Mouse (Mus musculus) heart, embryonic 11.5 days (tissue): ENCODE results near the gene Plvap. TPM values are rescaled to one million over a fixed set of nuclear protein-coding genes. Genes with fewer than 3 reads are reported as not detected.

Experiments used
- ATAC-seq: fragments of 200-750 bp; cut with Nextera tagmentation; replicated peaks from 2 replicates; pipeline ENCODE4 v1.8.0; 2017; ENCODE audit warnings: moderate library complexity; ENCODE audit not compliant: insufficient number of reproducible peaks, low FRiP score, low TSS enrichment
- H3K27ac ChIP-seq: fragments of 300-500 bp; sonication (generic); 2 replicates; pipeline ENCODE4 v1.5.1; 2014; ENCODE audit warnings: mild to moderate bottlenecking, low read depth, low read length
- H3K27me3 ChIP-seq: fragments of 300-500 bp; sonication (generic); 2 replicates; pipeline ENCODE4 v1.6.1; 2014; ENCODE audit warnings: mild to moderate bottlenecking, low read length, mixed read lengths; ENCODE audit not compliant: control insufficient read depth, insufficient read depth
- H3K36me3 ChIP-seq: fragments of 300-500 bp; sonication (generic); 2 replicates; pipeline ENCODE4 v1.6.1; 2014; ENCODE audit warnings: mild to moderate bottlenecking, low read length, moderate library complexity, mixed read lengths; ENCODE audit not compliant: control insufficient read depth, insufficient read depth
- H3K4me1 ChIP-seq: fragments of 300-500 bp; sonication (generic); 2 replicates; pipeline ENCODE4 v1.6.1; 2014; ENCODE audit warnings: low read length; ENCODE audit not compliant: control insufficient read depth, insufficient read depth
- H3K4me2 ChIP-seq: fragments of 300-500 bp; sonication (generic); 2 replicates; pipeline ENCODE4 v1.6.1; 2014; ENCODE audit warnings: mild to moderate bottlenecking, moderate library complexity
- H3K4me3 ChIP-seq: fragments of 300-500 bp; sonication (generic); 2 replicates; pipeline ENCODE4 v1.5.1; 2014; ENCODE audit warnings: low read depth, low read length
- H3K9ac ChIP-seq: fragments of 300-500 bp; sonication (generic); 2 replicates; pipeline ENCODE4 v1.6.1; 2014; ENCODE audit warnings: mild to moderate bottlenecking, low read depth, low read length, moderate library complexity
- H3K9me3 ChIP-seq: fragments of 300-500 bp; sonication (generic); replicated peaks from 2 replicates; pipeline ENCODE4 v1.6.1; 2016; ENCODE audit warnings: low read length; ENCODE audit not compliant: control insufficient read depth
- WGBS: fragments of 180-500 bp; shearing (Covaris S2); extraction: QIAGEN DNeasy Blood & Tissue Kit; methylation state at CpG from one replicate; pipeline ENCODE4 v1.1.7; 2014; ENCODE audit not compliant: insufficient replicate concordance; 5-methylcytosine and 5-hydroxymethylcytosine counted together
- polyA plus RNA-seq: library from polyadenylated mRNA; unstranded; fragments of >200 nt; fragmentation: Nextera tagmentation; extraction: Ambion mirVana; gene quantifications from 2 replicates; pipeline ENCODE4 v1.2.1, GENCODE M21; 2014

Plvap gene
- polyA plus RNA-seq, 1 experiment from 2014 or later, result 148 TPM

DNA sequence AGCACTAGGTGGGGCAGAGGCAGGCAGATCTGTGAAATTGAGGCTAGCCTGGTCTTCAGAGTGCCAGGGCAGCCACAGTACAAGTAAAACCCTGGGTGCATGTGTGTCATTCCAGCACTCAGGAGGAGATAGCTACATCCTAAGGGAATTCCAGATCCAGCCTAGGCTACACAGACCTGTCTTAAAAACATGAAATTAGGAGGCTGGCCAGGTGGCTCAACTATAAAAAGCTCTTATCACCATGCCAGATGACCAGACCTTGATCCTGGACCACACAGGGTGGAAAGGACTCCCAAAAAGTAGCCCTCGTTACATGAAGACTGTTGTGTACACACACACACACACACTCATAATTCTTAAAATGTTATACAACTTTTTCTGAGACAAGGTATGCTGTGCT is 43.6 kb downstream of the Plvap start:
- no peaks in the 10 kb centered on the region for H3K9me3 ChIP-seq
- no peak overlapping the region for H3K27ac ChIP-seq
- WGBS, result 90% methylated on average over 1 of the region's 1 CpGs
- no peak overlapping the region for H3K9ac ChIP-seq
- ATAC-seq, result no peak
- H3K4me1 ChIP-seq, result peaks cover 21% of the 10 kb centered on the region
- H3K4me3 ChIP-seq, result no peak overlapping the region; the same call in 1 of the 2 replicates
- H3K27me3 ChIP-seq, result no peaks in the 10 kb centered on the region
- no peak overlapping the region for H3K4me2 ChIP-seq
- peaks cover 12% of the 10 kb centered on the region for H3K36me3 ChIP-seq

DNA sequence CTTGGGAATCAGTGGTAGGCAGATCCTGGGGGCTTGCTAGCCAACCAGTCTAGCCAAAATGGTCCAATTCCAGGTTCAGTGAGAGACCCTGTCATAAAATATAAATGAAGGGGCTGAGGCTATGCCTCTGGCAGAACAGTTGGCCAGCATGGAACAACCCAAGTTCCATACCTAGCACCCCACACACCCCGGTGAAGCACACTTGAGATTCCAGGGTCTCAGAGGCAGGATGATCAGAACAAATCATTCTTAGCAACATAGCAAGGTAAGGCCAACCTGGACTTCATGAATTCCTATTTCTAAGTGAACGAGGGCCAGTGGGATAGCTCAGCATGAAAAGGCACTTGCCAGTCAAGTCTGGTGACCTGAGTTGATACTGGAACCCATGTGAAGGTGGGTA is 44.4 kb downstream of the Plvap start:
- H3K36me3 ChIP-seq, result peaks cover 11% of the 10 kb centered on the region
- no peaks in the 10 kb centered on the region for H3K9me3 ChIP-seq
- no peak overlapping the region for H3K4me2 ChIP-seq
- no peak overlapping the region for H3K9ac ChIP-seq
- H3K4me3 ChIP-seq, result no peak overlapping the region
- ATAC-seq, result no peak
- H3K4me1 ChIP-seq, result peaks cover 27% of the 10 kb centered on the region
- H3K27ac ChIP-seq, result no peak overlapping the region
- 88% methylated on average over 2 of the region's 2 CpGs for WGBS
- peaks cover 5% of the 10 kb centered on the region; the same call in 1 of the 2 replicates for H3K27me3 ChIP-seq

DNA sequence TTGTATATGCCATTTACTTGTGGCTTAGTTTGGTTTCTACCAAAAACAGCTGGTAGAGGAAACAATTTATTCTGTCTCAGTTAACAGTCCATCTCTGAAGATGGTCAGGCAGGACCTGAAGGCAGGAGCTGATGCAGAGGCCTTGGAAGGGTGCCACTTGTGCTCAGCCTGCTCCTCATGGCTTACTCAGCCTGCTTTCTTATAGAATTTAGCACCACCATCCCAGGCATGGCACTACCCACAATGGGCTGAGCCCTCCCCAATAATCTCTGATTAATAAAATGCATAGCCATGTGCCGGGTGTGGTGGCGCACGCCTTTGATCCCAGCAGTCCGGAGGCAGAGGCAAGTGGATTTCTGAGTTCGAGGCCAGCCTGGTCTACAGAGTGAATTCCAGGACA is 45.4 kb downstream of the Plvap start:
- no peaks in the 10 kb centered on the region for H3K9me3 ChIP-seq
- peaks cover 12% of the 10 kb centered on the region for H3K27me3 ChIP-seq
- 92% methylated on average over 5 of the region's 5 CpGs for WGBS
- no peak overlapping the region for H3K27ac ChIP-seq
- no peak overlapping the region for H3K4me3 ChIP-seq
- peaks cover 5% of the 10 kb centered on the region for H3K36me3 ChIP-seq
- H3K9ac ChIP-seq, result no peak overlapping the region
- peaks cover 27% of the 10 kb centered on the region for H3K4me1 ChIP-seq
- ATAC-seq, result no peak
- no peak overlapping the region for H3K4me2 ChIP-seq

DNA sequence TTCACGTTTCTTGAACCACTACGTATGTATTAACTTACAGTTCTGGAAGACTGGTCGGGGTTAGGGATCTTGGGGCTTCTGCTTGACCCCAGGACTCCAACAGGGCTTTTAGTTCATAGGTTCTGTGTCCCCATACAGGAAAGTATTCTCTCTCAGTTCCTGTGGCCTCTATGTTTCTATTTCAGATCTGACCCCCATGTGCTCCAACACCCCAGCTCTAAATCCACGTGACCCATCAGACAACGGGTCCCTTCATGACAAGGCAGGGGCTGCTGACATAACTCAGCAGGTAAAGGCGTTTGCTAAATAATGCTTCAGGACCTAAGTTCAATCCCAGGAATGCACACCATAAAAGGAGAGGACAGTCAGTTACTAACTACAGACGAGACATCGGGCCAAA is 45.8 kb downstream of the Plvap start:
- Histone ChIP-seq H3K4me2 (peak overlapping the region; percentile 90), H3K27ac (no peak overlapping the region), H3K36me3 (peaks cover 6% of the 10 kb centered on the region), H3K4me3 (peak overlapping the region; percentile 83), H3K9me3 (no peaks in the 10 kb centered on the region), H3K9ac (peak overlapping the region; percentile 81), H3K27me3 (peaks cover 16% of the 10 kb centered on the region), H3K4me1 (peaks cover 26% of the 10 kb centered on the region)
- no peak for ATAC-seq
- 70% methylated on average over 8 of the region's 8 CpGs for WGBS

GRCm38 (mm10) chr8:71464513-71465500 is 46.7 kb downstream of the Plvap start, which contains the start of gene Mrpl34:
TSS of gene Mrpl34 (plus strand) at chr8:71464959.
- peaks cover 7% of the 10 kb centered on the region for H3K36me3 ChIP-seq
- peak; percentile 80 for ATAC-seq
- H3K4me2 ChIP-seq, result peak within 1 kb of the TSS; percentile 90
- peak within 1 kb of the TSS; percentile 80 for H3K27ac ChIP-seq
- H3K4me3 ChIP-seq, result peak within 1 kb of the TSS; percentile 83
- no peaks in the 10 kb centered on the region for H3K9me3 ChIP-seq
- H3K4me1 ChIP-seq, result peaks cover 17% of the 10 kb centered on the region
- WGBS, result under 1% methylated on average over 59 of the region's 59 CpGs
- H3K27me3 ChIP-seq, result peaks cover 17% of the 10 kb centered on the region
- H3K9ac ChIP-seq, result peak within 1 kb of the TSS; percentile 81

DNA sequence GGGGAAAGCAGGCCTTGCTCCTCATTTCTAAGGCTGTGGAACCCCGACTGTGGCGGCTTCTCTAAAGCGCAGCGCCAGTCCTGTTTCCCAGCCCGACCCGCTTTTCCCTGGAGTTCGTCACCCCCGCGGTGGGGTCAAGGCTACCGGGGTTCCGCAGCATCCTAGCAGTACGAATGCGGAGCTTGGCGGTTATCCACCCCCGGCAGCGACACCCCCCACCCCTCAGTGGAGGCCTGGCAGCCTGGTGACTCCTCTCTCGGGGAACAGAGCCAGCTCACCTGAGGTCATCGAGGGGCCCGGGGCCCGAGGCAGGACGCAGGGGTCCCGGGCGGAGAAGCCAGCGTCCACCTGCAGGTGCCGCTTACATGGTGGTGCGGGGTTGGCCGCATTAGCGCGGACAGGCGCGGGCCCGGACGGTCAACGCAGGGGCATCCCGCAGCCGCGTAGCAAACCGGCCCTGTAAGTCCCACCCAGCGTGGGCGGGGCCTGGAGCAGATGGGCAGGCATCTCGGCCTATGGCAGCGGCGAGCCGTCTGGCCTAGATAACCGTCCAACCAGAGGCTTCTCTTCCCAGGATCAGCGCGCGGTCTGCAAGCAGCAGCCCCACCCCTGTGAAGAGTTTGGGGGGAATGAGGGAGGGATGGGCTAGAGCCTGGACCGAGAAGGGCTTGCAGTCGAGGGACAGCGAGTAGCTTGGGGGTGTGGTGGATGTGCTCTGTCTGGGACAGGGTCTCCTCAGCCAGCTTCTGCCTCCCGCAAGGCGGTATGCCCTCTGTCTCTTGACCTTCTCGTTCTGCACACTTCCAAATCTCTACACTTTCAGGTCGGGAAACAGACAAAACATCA is 48.1 kb downstream of the Plvap start, which contains the start of gene Abhd8:
Gene Abhd8, minus strand, starts transcription at position 468 of the 846 bp plus-strand sequence.
- peak within 1 kb of the TSS; percentile 80 for H3K27ac ChIP-seq

DNA sequence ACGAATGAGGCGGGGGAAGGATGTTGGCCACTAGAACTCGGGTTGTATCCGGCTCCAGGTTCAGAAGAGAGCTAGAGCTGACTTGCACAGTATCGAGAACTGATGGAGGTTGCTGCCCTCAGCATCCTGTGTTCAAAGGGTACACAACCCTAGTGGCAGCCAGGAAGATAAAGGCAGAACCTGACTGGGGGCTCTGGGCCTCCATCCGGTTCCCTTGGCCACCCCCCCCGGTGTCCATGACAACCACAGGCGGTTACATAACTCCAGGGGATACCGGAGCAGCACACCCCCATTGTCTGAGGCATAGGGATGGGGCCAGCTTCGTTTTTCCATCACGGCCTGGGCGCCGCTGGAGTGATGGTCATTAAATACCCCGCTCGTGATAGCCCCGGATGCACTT is 48.8 kb downstream of the Plvap start:
- Histone ChIP-seq H3K9me3 (no peaks in the 10 kb centered on the region), H3K36me3 (peaks cover 7% of the 10 kb centered on the region), H3K9ac (peak overlapping the region; percentile 81), H3K4me1 (peaks cover 16% of the 10 kb centered on the region), H3K4me2 (peak overlapping the region; percentile 90), H3K27ac (no peak overlapping the region), H3K27me3 (peaks cover 19% of the 10 kb centered on the region), H3K4me3 (peak overlapping the region; percentile 83)
- WGBS, result 7% methylated on average over 16 of the region's 16 CpGs
- no peak for ATAC-seq

More for the DNA sequence above, 48.1 kb downstream of the Plvap start, which contains the start of gene Abhd8:
- Histone ChIP-seq H3K27me3 (peaks cover 18% of the 10 kb centered on the region), H3K36me3 (peaks cover 7% of the 10 kb centered on the region), H3K4me2 (peak within 1 kb of the TSS; percentile 90), H3K4me3 (peak within 1 kb of the TSS; percentile 83), H3K9ac (peak within 1 kb of the TSS; percentile 81), H3K9me3 (no peaks in the 10 kb centered on the region), H3K4me1 (peaks cover 16% of the 10 kb centered on the region)
- under 1% methylated on average over 55 of the region's 55 CpGs for WGBS
- peak; percentile 79 for ATAC-seq

- peak overlapping the region; percentile 90 for H3K4me2 ChIP-seq
- H3K9ac ChIP-seq, result 0 out of 2 replicates have a peak overlapping the region, but pooled peaks have one; percentile 81
- no peaks in the 10 kb centered on the region for H3K9me3 ChIP-seq
- H3K27ac ChIP-seq, result no peak overlapping the region
- H3K36me3 ChIP-seq, result peaks cover 7% of the 10 kb centered on the region
- no peak for ATAC-seq
- no peak overlapping the region for H3K4me3 ChIP-seq
- peaks cover 16% of the 10 kb centered on the region for H3K4me1 ChIP-seq
- peaks cover 19% of the 10 kb centered on the region for H3K27me3 ChIP-seq
- WGBS, result 62% methylated on average over 4 of the region's 4 CpGs
These were observed 49.4 kb downstream of the Plvap start for GRCm38 (mm10) chr8:71462191-71462590.
